Mouse (Mus musculus): ENCODE measurements around the gene Hoxa1. TPM values are rescaled to one million over a fixed set of nuclear protein-coding genes. Genes with fewer than 3 reads are reported as not detected.

Hoxa1 gene
- total RNA-seq, 2 experiments from 2014 or later = not detected

DNA sequence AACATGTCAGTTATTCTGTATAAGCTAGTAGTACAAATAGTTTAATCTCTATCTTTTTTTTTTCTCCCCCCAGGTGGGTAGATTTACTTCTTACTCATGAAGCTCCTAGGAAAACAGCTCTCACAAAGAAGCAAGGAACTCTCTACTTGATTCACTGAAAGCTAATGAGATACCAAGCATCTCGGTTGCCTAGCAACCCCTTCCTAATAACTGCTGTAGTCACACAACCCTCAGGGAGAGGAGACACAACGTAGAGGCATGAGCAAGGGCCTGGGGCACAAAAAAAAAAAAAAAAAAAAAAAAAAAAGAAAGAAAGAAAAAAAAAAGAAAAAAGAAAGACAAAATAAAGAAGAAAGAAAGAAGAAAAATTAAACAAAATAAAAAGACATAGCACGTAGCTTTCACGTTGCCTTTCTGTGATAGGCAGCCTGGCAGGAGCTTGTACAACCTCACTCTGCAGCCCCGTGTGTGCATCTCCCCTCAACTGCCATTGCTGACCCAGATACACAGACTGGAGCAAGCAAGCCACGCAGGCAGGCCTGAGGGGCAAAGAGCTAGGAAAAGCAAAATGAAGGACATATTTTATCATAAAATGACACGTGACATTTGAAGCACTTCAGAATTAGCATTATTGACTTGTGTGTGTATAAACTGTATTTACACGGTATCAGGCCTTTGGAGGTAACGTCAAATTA lies 20.1 kb downstream of the Hoxa1 start:
- DNase-seq (ENCODE audit: low spot score in 2 of 2) = no peak
- intact Hi-C loops (cut with DNase I) = no loop called here

DNA sequence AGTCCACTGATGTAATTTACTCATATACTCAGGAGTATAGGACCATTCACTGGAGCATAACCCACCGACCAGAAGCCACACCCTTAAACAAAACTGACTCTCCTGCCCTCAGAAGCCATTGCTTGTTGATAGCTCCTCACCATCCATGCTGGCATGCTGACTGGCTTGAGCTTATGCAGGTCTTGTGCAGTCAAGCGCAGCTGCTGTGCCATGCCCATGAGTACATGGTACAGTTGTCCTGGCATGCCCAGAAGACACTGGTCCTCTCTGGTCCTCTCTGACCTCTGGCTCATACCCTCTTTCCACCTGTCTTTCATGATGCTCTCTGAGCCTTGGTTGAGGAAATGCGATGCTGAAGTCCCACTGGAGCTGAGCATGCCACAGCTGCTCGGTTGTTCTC lies 34.4 kb downstream of the Hoxa1 start:
- intact Hi-C loops (cut with DNase I) = no loop called here
- DNase-seq (ENCODE audit: low spot score in 2 of 2) = no peak

DNA sequence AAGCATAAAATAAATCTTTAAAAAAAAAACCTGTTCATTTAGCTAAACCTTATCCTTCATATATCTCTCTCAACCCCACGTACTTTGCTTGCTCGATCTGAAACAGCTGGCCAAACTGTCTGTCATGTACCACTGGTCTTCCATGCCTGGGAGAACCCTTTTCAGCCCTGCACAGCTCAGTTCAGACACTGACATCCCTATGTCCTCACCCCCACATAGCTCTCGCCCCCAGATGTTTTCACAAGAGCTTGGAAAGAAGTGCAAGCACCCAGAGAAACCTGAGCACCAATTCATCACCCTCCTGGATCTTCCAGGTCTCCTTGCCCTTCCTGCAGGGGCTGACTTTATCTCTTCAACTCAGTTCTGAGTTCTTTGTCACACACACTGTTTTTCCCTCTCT lies 36.9 kb downstream of the Hoxa1 start:
- DNase-seq (ENCODE audit: low spot score in 2 of 2) = no peak
- intact Hi-C loops (cut with DNase I) = no loop called here

DNA sequence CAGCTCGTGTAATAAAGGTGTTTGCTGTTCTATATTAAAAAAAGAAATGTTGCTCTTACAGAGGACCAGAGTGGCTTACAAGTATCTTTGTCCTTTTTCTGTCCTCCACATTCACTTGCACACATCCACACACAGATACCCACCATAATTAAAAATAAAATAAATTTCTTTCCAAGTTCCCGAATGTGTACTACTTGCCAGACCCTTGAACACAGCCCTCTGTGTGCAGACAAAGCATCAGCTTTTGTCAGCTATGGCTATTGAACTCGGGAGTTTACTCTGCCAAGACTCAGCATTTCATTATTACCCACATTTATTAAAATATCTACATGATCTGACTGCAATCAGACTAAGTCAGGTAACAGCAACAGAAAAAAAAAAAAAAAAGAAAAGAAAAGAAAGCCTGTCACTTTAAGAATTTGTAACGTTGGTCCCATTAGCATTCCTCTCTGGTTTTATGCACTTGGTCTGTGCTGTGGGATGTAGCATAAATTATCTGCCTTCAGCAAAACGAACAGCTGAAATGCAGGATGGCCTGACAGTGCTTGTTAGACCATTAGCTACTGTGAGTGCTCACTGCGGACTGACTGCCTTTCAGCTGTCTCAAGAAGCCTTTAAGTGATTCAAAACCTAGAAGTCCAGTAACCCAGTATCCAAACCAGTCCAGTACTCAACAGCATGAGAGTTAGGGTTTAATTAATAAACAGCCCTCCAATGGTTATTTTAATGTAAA lies 39.0 kb downstream of the Hoxa1 start:
- DNase-seq (ENCODE audit: low spot score in 2 of 2) = no peak
- intact Hi-C loops (cut with DNase I) = no loop called here

DNA sequence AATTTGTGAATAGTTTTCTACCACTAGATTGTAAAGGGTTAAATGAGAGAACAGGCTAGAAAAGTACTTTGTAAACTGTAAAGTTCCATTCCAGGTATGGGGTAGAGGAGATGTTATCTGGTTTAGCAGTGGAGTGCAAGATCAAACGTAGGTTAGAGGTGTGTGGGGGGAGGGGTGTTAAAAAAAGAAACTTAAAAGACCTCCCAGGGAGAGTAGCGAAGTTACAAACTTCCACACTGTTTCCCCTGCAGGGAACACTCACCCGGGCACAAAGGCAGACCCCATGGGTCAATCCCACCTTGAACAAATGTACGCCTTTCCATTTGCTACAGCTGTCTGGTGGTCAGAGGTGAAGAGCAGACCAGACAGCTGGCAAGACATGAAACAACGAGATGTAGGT lies 42.2 kb downstream of the Hoxa1 start:
- intact Hi-C loops (cut with DNase I) = no loop called here

DNA sequence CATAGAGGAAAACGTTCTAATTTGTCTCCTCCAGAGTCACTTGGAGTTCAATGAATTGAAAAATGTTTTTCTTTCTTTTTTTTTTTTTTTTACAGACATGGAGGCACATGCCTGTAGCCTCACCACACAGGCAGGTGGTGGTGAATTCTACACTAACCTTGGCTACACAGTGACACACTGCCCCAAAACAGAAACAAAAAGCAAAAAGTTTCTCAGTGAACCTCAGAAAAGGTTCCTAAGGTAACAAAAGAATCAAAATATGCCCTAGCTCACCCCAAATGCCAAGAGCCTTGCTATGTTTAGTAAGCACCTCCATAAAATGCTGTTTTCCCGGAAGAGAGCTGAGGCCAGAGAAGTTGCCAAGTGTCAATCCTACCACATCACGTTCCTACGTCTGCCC lies 46.3 kb downstream of the Hoxa1 start:
- intact Hi-C loops (cut with DNase I) = no loop called here

More for the DNA sequence above, 42.2 kb downstream of the Hoxa1 start:
- DNase-seq (ENCODE audit: low spot score in 2 of 2) = no peak

DNA sequence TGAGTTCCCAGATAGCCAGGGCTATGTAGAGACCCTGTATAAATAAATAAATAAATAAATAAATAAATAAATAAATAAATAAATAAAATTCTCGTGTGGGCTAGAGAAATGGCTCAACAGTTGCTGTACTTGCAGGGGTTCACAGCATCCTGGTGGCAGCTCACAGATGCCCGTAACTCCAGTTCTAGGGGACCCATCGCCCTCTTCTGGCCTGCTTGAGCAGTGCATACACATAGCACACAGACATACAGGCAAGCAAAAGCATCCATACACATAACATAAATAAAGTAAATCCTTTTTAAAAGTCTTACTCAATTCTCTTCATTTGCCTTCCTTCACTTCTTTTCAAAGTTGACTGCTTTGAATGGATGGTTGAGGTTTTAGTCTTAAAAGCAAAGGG lies 50.7 kb downstream of the Hoxa1 start:
- intact Hi-C loops (cut with DNase I) = no loop called here
- no peak for DNase-seq (ENCODE audit: low spot score in 2 of 2)

More for the DNA sequence above, 46.3 kb downstream of the Hoxa1 start:
- no peak for DNase-seq (ENCODE audit: low spot score in 2 of 2)

DNA sequence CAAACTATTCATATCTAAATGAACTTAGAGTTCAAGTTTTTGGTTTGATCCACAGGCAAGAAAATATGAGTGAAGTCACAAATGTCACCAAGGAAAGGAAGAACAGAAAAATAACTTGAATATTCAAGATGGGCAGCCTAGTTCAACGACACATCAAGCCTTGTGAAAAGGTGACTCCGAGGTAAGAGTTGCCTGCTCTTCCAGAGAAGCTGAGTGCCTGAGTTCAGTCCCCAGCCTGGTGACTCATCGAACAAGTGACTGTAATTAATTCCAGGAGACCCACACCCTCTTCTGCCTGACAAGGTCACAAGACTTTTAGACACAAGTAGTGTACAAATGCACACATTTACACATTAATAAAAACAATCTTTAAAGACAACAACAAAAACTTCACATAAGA lies 51.4 kb downstream of the Hoxa1 start:
- intact Hi-C loops (cut with DNase I) = no loop called here
- no peak for DNase-seq (ENCODE audit: low spot score in 2 of 2)

DNA sequence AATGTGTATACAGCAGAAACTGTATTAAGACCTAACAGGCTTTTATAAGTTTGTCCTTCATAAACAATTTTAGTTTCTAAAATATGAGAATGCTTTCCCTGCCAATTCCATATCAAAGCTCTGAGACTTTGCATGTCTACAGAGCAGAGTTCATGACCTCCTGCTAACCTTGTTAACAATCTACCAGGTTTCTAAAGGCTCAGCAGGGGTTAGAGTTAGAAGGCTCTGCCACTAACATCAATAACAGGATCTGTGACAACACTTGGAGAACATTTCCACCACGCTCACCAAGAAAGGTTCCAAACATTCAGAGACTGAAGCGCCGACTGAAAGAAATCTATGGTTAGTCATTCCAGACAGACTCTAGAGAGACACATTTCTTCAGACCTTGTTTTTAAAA lies 51.9 kb downstream of the Hoxa1 start:
- no peak for DNase-seq (ENCODE audit: low spot score in 2 of 2)
- intact Hi-C loops (cut with DNase I) = no loop called here

Other genes with a start within 250 kb of the Hoxa1 start
- gene Skap2, start 145.8 kb downstream of the Hoxa1 start, total RNA-seq (2021) = 10 to 100 TPM in 1 of 2 experiments, 1 to 10 TPM in 1; 8.5 to 10.5 TPM
- not detected for gene Hoxa2, start 6.5 kb upstream of the Hoxa1 start, total RNA-seq (2021)
- gene 5730596B20Rik, start 19.2 kb upstream of the Hoxa1 start, total RNA-seq (2021) = not detected
- not detected for gene Hoxa4, start 33.4 kb upstream of the Hoxa1 start, total RNA-seq (2021)
- not detected for gene Hoxa5, start 46.3 kb upstream of the Hoxa1 start, total RNA-seq (2021)
- gene Hoxa6, start 50.4 kb upstream of the Hoxa1 start, total RNA-seq (2021) = not detected
- not detected for gene Hoxa3, start 55.0 kb upstream of the Hoxa1 start, total RNA-seq (2021)
- not detected for gene Gm28308, start 55.0 kb upstream of the Hoxa1 start, total RNA-seq (2021)
- gene Hoxa7, start 63.5 kb upstream of the Hoxa1 start, total RNA-seq (2021) = not detected
- gene Hoxa9, start 72.8 kb upstream of the Hoxa1 start, total RNA-seq (2021) = not detected
- gene Hoxa10, start 82.5 kb upstream of the Hoxa1 start, total RNA-seq (2021) = not detected
- gene Hoxa11, start 87.5 kb upstream of the Hoxa1 start, total RNA-seq (2021) = not detected
- gene Hoxa13, start 102.6 kb upstream of the Hoxa1 start, total RNA-seq (2021) = not detected
- gene Evx1, start 155.2 kb upstream of the Hoxa1 start, total RNA-seq (2021) = not detected

Measured in left cerebral cortex, postnatal 36 days (tissue).